Mouse (Mus musculus): ENCODE data around the gene Dph2.

Dph2 gene

DNA sequence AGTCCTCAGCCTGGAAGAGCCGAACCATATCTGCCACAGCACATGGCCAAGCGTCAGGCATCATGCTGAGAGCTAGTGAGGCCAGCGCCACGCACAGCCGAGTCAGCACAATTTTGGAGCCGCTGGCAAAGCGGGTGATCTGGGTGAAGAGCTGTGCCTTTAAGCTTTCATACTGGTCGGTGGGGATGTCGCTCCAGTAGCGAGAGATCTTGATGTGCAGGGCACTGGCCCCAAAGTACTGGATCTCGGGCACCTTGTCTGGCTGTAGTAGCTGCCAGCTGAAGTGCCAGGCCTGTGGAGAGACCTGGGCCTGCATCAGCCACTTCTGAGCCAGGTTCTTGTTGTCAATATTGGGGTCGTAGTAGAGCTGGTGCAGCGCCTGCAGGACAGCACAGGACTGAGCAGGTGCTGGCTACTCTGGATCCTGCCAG is 20.3 kb upstream of the Dph2 start:
- DNase-seq (ENCODE audit: extremely low spot score, low spot score), result no peak

DNA sequence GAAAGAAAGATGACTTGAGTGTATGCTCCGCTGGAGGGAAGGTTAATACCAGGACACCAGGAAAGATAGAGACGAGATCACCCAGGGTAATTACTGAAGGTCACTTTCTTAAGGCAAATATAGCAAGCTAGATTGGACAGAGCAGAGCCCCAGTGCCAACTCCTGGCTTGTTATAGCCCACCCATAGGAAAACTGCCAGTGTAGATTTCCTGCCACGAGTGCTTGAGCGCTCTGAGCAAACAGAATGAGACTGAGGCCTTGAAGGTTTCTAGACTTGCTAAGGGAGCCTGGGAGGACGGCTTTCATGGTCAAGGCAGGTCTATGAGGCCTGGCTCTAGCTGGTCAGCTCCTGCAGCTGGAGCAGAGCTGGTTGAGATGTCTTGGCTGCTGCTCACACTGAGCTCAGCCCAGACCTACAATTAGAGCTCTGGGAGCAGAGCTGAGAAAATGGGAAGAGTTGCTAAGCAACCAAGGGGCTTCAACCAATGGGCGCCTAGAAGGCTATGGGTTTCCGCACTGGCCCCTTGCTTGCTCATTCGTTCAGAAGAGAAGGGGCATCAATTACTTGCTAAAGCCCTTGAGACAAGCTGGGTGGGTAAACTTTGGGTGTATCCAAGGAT is 17.1 kb upstream of the Dph2 start:
- no peak for DNase-seq (ENCODE audit: extremely low spot score, low spot score)

DNA sequence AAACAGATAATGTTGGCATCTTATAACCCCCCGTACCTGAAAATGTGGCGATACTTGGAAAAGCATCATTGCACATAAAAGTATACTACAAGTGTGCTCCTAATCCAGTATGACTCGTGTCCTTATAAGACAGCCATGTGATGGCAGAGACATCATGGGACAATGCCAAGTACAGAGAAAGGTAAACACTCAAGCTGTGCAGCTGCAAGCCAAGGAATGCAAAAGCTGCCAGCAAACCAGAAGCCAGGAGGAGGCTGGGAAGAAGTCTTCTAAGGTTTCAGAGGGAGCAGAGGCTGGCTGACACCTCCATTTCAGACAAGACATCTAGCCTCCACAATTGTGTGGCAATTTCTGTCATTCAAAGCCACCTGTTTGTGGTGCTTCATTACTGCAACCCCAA is 14.4 kb upstream of the Dph2 start:
- no peak for DNase-seq (ENCODE audit: extremely low spot score, low spot score)

DNA sequence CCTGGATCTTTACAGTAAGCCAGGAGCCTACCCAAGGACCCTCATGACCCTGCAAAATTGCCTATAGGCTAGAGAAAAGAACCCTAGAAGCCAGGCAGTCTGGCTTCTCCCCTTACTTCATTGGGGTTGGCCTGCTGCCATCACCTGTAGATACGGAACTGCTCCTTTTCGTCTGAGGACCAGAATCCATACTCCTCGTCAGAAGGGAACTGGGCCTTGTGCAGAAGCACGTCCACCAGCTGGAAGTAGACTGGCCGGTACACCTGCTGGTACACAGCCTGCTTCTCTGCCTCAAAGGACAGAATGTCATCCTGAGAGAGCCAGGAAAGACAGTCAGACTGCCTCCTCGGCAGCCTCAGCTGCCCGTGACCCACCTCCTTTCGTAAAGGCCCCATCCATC is 12.9 kb upstream of the Dph2 start:
- no peak for DNase-seq (ENCODE audit: extremely low spot score, low spot score)

DNA sequence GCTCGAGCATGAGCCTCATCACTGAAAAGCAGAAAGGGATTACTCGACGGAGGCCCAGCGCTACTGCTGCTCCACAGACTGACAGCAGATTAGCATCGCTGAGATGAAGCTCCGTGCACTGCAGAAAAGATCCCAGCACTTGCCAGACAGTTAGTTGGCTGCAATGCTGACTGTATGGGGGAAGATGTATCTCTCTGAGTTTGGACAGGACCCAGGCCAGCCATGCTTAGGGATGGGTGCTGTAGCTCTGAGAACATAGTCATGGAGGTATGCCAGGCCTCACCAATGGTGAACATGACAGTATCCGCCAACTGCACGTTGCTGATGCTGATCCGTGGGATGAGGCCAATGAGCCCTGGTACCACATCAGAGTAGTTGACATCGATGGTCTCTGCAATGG is 12.3 kb upstream of the Dph2 start:
- DNase-seq (ENCODE audit: extremely low spot score, low spot score), result no peak

DNA sequence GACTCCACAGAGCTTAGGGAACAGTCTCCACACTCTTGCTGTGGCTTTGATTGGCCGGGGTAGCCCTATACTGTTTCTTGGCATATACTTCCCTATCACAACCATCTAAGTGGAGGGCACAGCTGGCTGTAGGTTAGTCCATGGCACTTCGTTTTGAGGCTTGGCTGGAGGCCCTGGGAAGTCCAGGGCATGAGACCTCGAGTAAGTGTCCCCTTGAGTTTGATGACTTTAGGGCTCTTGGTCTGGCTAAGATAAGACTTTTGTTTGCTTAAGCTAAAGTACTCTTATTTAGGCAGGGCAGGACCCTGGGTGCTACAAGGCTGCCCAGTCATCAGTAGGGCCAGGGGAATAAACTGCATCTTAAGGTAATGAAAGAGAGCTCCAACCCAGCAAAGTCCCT is 6.3 kb upstream of the Dph2 start:
- DNase-seq (ENCODE audit: extremely low spot score, low spot score), result no peak

DNA sequence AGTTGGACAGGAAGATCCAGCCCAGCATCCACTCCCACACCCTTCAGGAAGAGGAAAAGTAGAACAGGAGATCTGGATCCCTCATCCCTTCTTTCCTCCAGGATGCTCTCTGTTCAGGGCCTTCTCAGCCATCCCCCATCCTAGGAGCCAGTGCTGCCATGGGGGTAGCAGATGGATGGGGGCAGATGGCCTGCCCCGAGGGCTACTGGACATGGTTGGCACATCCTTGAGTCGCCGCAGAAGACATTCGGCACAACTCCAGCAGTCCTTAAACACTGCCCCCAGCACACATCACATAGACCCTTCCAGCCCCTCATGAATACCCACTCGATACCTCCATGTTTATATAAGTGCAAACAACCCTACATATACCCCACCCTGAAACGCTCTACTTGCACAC is 4.2 kb upstream of the Dph2 start:
- DNase-seq (ENCODE audit: extremely low spot score, low spot score), result no peak

DNA sequence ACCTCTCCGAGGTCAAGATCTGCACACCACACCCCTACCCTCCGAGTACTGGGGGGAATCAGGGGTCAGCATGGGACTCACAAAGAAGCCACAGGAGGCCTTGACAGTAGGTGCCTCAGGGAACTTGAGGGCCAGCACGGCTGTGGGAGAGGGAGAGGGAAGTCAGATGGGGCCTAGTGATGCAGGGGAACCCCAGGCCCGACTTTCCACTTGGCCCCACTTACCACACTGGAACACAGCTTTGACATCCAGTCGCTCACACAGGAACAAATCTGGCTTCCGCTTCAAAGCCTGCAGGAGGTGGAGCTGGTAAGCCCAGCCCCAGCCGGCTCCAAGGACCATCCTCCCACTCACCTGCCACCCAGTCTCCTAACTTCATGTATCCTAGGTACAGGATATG is 3.5 kb upstream of the Dph2 start:
- DNase-seq (ENCODE audit: extremely low spot score, low spot score), result no peak

DNA sequence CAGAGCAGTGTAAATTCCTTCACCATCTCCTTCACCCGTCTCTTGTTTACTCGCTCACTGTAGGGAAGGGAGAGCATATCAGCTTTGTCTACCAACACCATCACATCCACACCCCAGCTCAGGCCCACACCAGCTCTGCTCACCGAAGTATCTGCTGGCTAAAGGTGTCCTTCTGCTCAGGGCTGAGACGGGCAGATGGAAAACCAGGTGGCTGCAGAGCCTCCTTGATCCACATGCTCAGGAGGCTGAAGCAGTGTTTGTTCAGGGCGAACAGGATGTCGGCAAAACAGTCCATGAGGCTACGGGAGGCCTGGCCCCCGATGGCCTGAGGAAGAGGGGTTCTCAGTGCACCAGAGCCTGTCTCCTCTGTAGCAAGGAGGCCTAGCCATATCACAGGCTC is 2.8 kb upstream of the Dph2 start:
- no peak for DNase-seq (ENCODE audit: extremely low spot score, low spot score)

DNA sequence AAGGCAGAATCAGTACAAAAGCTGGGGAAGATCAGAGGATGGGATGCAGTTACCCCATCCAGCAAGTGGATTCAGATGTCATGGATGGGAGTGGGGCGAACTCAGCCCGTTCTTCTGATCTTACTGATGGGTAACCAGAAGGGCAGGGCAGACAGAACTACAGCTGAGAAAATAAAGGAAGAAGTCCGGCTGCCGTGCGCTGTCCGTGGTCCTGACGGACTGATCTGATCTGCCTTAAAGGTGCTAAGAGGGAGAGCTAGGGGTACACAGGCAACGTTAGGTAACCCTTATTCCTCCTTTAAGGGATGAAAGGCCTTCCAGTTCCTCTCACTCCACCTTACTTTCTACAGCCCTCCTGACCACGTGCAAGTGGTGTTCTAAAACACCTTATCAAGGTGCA is 1.5 kb upstream of the Dph2 start:
- peak; percentile 68 for DNase-seq (ENCODE audit: extremely low spot score, low spot score)

DNA sequence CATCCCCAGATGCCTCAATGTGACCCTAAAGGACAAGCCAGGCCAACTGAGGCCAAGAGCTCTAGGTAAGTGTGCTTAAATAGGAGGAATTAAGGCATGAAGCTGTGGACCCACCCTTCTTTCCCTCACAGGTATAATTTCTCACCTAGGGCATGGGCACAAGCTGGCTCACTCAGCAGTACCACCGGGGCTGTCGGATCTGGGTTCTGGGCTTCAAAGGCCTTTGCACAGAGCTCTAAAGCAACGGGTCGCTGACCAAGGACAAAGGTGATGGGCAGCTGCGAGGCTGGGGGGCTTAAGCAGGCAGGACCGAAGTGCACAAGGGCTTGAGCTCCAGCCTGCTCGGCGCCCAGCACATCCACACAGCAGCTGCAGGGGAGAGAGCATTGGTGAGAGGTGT is 1.1 kb downstream of the Dph2 start:
- no peak for DNase-seq (ENCODE audit: extremely low spot score, low spot score)

DNA sequence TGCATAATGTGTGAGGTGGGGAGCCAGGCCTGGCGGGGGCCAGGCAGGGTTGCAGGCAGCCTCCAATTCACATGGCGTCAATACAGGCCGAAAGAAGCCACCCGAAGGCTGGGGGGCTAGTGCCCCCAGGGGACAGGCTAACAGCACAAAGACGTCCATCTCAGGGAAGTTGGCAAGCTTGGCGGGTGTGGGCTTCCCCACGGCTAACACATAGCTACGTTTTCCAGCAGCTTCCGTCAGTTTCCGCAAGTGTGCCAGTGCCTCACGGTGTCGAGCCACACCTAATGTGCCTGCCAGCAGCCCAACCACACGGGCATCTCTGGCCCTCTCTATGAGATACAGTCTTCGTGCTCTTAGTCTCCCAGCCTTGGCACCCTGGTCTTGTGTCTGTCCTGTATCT is 1.8 kb downstream of the Dph2 start:
- DNase-seq (ENCODE audit: extremely low spot score, low spot score), result no peak

DNA sequence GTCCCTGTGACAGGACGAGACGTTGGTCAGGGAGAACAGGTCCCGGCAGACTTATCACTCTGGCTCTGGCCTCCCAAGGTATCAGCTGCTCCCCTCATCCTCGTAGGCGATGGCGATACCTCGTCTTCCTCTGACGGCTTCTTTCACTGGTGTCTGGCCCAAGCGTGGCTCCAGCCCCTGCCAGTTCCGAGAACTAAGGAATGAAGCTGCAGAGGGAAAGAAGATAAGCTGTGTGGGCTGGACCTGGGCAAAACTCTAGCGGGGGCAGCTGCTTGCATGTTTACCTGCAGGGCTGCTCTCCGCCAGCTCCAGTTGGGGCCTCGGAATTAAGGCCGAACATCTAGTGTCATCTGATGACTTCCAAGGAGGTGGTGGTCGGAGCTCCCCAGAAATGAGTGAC is 2.4 kb downstream of the Dph2 start:
- DNase-seq (ENCODE audit: extremely low spot score, low spot score), result no peak

DNA sequence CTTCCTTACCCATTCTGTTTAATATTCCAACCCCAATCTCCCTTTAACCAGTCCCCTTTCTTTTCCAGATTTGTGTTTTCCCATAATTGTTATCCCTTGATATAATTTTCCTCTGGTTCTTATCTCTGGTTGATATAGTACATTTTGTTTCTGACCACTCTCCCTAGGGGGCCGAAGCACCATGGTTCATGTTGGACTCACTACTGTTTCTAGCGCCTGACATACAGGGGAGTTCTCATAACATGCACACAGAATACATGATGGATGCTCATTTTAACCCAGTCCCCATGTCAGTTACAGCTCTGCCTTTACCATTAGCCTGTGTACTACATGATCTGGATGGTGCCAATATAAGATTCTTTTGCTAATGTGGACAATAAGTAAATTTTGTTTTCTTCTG is 3.9 kb downstream of the Dph2 start:
- no peak for DNase-seq (ENCODE audit: extremely low spot score, low spot score)

DNA sequence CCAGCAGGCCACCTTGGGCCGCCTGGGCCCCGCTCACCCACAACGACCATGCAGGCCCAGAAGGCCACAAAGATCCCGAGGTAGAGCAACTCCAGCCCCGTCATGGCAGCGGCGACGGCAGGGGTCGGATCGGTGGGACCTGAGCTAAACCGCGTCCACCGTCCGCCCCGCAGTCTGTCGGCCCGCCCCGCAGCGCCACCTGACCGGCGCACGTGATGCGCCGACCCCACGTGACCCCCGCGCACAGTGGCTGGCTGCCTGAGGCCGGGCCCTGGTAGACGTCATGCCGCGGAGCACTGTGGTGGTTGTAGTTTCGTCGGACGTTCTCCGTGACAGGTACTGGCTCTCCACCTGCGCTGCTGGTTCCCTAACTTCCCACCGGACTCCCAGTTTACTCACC is 4.7 kb downstream of the Dph2 start, which contains the start of gene Atp6v0b:
Gene Atp6v0b, minus strand, starts transcription at position 201 of the 400 bp plus-strand sequence.
- DNase-seq (ENCODE audit: extremely low spot score, low spot score), result peak; percentile 94

DNA sequence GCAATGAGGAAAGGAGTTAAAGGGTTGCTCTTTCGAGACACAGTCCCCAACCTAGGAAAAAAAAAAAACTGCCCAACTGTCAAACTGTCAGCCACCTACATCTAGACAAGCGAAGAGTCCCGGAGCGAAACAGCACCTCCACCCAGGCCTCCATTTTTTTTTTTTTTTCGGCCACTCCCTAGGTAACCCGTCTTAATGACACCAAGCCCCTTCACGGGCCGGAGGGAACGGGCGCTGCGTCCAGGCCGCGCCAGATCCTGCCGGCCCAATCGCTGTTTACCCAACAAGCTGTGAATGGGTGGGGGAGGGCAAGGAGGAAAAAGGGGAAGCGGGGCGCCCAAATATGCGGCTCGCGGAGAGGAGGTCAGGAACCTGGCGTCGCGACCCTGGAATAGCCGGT is 5.2 kb downstream of the Dph2 start:
- DNase-seq (ENCODE audit: extremely low spot score, low spot score), result peak; percentile 31

DNA sequence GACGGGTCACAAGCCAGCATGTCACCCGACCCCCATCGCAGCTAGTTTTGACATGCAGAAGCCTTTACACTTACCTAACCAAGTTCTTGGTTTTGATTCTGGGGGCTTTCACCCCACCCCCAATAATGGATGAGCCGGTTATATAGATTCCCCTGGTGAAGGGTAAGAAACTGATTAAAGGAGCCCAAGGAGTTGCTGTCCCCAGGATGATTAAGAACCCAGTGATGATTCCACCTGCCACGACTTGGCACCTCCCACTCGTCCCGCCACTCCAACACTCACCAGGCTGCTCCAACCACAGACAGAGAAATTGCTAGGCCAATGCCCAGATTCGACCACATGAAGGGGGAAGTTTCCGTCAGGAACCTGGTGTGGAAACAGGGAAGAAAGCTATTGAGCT is 5.8 kb downstream of the Dph2 start:
- no peak for DNase-seq (ENCODE audit: extremely low spot score, low spot score)

DNA sequence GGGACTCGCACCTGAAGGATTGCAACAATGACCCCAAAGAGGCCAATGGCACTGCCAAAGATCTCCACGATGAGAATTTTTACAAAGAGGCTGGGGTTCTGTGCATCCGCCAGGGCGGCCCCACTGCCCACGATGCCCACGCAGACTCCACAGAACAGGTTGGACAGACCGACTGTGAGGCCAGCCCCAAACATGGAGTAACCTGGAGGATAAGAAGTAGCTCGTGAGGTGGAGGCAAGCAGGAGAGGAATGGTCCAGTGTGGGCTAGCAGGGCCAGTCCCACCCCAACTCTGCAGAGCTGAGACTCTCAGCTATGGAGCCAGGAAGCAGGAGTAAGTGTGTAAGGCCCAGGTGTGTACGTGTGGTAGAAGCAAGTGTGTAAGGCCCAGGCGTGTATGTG is 6.7 kb downstream of the Dph2 start:
- no peak for DNase-seq (ENCODE audit: extremely low spot score, low spot score)

DNA sequence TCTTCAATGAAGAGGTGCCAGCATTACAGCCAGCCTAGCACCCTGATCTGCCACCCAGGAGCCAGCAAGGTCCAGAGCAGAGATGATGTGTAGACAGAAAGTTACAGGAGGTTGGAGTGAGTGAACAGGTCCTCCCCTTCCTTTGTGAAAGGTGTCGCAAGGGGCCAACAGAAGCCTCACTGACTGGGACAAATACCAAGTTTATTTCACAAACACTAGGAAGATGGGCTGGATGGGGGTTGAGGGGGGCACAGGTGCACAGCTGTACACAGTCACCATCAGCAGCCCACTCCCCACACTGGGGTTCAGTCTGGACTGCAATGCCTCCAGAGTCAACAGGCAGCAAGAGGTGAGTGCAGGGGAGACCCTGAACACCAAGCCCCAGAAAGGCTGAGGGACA is 7.7 kb downstream of the Dph2 start:
- DNase-seq (ENCODE audit: extremely low spot score, low spot score), result no peak

DNA sequence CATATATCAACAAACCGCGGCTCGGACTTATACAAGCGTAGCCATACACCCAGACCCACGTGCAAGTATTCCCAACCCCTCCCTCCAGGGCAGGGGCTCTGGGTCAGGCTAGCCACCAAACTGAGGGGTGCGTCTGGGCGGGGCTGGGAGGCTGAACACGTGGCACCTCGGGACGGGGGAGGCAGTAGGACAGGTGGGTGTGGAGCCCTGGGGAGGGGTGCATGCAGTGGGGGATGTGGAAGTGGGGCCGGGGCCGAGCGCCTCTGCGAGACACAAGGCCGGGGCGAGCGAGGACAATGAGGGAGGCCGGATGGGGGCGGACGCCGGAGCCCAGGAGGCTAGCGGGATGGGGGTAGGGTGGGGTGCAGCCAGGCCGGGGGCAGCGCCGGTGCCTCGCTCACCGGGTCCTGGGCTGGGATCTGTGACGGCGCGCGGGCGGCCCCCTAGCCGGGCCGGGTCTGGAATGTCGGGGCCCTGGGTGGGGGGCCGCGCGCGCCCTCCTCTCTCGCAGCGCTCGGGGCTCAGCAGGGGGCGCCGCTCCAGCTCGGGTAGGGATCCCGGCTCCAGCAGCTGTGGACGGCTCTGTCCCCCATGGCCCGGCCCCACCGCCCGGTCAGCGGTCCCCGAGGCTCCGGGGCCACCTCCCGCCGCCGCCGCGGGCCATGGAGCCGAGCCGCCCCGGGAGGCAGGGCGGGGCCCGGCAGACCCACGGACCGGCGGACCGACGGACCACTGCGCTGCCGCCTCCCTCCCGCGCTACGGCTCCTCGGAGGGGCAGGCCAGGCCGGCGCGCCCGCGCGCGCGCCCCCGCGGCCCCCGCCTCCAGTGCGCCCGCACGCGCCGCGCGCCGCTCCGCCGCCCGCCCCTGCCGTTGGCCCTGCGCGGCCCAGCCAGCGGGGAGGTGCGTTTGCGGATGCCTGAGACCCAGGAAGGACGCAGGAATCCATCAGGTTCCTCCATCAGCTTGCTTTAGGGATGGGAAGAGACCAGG is 8.8 kb downstream of the Dph2 start, which contains the start of gene B4galt2:
Gene B4galt2, minus strand, starts transcription at position 787 of the 991 bp plus-strand sequence.
- DNase-seq (ENCODE audit: extremely low spot score, low spot score), result peak; percentile 80

DNA sequence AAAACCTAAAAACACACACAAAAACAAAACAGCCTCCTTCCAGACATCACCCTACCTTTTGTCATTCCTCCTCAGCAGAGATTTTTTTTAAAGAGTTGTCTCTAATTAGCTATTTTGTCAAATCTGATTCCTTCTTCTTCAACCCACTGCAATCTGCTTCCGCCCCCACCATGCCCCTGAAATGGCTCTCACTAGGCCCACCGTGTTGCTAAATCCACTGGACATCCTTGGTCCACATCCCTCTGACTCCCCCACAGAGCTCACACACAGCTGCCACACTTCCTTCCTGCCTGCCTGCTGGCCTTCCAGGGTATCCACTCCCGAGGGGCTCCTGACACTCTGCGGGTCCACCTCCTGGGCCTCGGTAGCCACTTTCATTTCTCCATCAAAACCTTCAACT is 13.1 kb downstream of the Dph2 start:
- no peak for DNase-seq (ENCODE audit: extremely low spot score, low spot score)

DNA sequence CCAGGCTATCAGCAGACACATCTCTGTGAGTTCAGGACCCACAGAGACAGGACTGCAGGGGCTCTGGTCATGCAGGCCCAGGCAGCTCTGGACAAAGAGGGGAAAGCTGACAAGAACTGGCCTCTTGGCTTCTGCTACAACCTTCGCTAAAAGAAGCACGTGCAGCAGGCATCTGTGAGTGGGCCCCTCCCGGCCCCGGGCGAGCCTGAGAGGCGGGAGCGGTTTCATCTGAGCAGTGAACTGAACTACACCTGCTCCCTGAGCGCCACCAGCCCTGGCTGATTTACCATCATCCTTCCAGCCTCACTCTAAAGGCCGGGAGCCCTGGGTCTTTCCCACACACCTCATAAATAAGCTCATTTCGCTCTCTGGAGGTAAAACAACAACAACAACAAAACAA is 13.5 kb downstream of the Dph2 start:
- DNase-seq (ENCODE audit: extremely low spot score, low spot score), result no peak

DNA sequence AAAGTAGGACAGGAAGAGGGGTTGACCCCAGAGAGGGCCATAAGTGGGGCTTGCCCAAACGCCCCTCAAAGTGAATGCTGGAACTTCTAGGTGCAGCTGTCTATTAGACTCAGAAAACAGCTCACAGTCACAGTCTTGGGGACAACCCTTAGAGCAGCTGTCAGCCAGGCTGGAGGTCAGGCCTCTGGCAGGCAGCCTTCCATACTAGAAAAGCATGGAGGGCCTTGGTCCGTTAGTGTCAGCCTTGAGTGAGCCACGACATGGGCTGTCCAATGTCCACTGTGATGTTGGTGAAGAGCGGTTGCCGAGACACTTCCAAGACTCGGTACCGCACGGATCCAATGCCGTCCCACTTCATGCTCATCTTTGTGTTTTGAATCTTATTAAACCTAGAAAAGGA is 18.2 kb downstream of the Dph2 start:
- DNase-seq (ENCODE audit: extremely low spot score, low spot score), result no peak
